Mouse (Mus musculus): ENCODE results near the gene Bcas3.

The Bcas3 gene

DNA sequence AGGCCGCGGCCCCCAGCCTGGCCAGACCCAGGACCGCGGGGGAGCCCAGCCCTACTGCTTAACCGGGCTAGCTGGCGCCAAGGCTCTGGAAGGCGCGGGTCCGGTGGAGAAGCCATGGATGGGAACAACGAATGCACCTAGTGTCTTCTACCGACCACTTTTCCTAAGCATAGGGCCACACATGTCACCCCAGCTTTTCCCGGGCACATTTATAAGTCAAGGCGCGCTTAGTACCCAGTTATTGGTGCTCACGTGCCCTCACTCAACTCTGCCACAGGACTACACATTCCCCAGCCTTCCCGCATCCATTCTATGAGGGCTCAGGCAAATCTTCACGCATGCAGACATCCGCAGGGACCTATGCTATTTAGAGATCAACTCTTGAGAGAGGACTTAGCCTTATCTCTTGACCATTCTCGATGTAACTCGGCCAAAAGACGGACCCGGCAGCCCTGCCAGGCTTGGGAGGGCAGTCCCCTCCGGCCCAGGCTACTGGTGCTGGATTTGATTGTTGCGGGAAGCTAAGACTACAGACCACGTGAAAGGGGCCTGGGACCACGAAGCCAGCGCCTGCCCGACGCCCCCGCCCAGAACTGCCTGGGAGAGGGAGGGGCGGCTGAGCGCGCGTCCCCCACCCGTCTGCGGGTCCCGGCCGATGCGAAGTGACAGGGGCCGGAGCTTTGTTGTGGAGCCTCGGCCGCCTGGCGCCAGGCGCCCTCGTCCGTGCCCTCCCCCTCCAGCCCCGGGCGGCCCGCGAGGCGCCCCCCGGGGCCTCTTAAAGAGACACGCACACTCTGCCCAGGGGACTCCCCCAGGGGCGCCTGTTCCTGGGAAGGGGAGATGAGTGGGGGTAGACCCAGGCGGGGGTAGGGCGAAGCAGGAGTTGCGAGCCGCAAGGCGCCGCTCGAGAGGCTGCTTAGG lies 476.8 kb downstream of the Bcas3 start:
- DNase-seq (ENCODE audit: low read depth, low spot score), result no peak

- no peak for DNase-seq (ENCODE audit: low read depth, low spot score)
These were observed 478.0 kb downstream of the Bcas3 start for GRCm38 (mm10) chr11:85830901-85831341.

GRCm38 (mm10) chr11:85831656-85832230 lies 478.8 kb downstream of the Bcas3 start:
- DNase-seq (ENCODE audit: low read depth, low spot score), result no peak

DNA sequence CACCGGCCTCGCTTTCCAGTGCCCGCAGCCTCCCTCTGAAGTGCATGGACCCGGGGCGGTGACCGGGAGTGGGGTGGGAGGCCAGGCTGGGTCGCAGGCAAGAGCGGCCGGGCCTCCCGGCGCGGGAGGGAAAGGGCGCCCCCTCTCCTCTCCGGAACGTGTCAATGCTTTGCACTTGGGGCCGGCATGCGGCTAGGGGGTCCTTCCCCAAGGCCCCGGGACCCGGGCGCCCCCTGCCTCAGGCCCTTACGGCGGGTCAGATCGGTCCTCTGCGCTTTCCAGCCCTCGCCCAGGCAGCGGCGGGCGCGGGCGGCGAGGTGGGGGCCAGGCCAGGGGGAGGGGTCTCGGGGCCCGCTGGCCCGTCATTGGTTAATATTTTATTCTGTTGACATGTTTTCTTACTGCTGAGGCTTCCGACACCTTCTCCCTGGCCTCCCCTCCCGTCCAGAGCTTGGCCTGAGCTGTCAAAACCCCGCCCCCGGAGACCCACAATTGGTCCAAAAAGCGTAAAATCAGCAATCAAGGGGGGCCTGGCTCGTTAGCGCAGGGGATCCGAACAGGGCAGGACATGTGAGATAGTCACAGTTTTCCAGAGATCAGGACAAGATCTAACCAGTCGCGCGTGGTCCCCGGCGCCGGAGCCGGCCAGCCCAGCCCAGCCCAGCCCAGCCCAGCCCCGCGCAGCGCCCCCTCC lies 479.4 kb downstream of the Bcas3 start, which contains the start of gene Tbx2:
Tbx2 (plus strand) TSS at position 321 of the 694 bp plus-strand sequence.
- DNase-seq (ENCODE audit: low read depth, low spot score), result no peak

DNA sequence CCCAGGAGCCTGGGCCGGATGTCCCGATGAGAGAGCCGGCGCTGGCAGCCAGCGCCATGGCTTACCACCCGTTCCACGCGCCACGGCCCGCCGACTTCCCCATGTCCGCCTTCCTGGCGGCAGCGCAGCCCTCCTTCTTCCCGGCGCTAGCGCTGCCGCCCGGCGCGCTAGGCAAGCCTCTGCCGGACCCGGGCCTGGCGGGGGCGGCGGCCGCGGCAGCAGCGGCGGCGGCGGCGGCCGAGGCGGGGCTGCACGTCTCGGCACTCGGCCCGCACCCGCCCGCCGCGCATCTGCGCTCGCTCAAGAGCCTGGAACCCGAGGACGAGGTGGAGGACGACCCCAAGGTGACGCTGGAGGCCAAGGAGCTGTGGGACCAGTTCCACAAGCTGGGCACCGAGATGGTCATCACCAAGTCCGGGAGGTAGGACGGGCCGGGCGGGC lies 480.1 kb downstream of the Bcas3 start:
- no peak for DNase-seq (ENCODE audit: low read depth, low spot score)

- DNase-seq (ENCODE audit: low read depth, low spot score), result no peak
These were observed 480.9 kb downstream of the Bcas3 start for GRCm38 (mm10) chr11:85833761-85834385.

- DNase-seq (ENCODE audit: low read depth, low spot score), result no peak
These were observed 481.5 kb downstream of the Bcas3 start for GRCm38 (mm10) chr11:85834386-85834931.

- DNase-seq (ENCODE audit: low read depth, low spot score), result no peak
These were observed 482.2 kb downstream of the Bcas3 start for GRCm38 (mm10) chr11:85835001-85835752.

GRCm38 (mm10) chr11:85835753-85836522 lies 483.0 kb downstream of the Bcas3 start:
- DNase-seq (ENCODE audit: low read depth, low spot score), result no peak

GRCm38 (mm10) chr11:85836523-85837290 lies 483.7 kb downstream of the Bcas3 start:
- DNase-seq (ENCODE audit: low read depth, low spot score), result no peak

DNA sequence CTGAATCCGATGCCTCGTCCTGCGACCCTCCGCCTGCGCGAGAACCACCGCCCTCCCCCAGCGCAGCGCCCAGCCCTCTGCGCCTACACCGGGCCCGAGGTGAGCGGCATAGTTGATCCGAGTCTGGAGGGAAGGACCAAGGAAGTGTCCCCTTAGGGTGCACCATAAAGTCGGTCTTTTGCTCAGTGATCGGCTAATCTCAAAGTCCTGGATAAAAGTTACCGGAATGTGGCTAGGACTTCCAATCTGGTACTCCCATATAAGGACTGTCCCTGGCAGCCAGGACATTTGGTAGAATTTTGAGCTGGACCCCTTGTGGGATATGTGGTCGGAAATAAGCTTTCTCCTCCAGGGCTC lies 484.3 kb downstream of the Bcas3 start:
- no peak for DNase-seq (ENCODE audit: low read depth, low spot score)

DNA sequence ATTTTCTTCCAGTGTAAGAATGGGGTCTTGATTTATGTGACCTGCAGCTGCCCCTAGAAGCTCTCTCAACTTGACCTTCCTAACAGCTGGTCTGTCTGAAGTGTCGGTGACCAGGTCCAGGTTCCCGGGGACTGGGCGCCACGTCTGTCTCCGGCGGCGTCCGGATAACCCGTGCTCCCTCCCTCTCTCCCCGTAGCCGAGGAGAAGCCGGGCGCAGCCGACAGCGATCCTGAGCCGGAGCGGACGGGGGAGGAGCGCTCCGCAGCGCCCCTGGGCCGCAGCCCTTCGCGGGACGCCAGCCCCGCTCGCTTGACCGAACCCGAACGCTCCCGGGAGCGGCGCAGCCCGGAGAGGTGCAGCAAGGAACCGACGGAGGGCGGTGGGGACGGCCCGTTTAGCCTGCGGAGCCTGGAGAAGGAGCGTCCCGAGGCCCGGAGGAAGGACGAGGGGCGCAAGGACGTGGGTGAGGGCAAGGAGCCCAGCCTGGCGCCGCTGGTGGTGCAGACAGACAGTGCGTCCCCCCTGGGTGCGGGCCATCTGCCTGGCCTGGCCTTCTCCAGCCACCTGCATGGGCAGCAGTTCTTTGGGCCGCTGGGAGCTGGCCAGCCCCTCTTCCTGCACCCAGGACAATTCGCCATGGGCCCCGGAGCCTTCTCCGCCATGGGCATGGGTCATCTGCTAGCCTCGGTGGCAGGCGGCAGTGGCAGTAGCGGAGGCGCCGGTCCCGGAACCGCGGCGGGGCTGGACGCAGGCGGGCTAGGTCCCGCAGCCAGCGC lies 484.9 kb downstream of the Bcas3 start:
- no peak for DNase-seq (ENCODE audit: low read depth, low spot score)

DNA sequence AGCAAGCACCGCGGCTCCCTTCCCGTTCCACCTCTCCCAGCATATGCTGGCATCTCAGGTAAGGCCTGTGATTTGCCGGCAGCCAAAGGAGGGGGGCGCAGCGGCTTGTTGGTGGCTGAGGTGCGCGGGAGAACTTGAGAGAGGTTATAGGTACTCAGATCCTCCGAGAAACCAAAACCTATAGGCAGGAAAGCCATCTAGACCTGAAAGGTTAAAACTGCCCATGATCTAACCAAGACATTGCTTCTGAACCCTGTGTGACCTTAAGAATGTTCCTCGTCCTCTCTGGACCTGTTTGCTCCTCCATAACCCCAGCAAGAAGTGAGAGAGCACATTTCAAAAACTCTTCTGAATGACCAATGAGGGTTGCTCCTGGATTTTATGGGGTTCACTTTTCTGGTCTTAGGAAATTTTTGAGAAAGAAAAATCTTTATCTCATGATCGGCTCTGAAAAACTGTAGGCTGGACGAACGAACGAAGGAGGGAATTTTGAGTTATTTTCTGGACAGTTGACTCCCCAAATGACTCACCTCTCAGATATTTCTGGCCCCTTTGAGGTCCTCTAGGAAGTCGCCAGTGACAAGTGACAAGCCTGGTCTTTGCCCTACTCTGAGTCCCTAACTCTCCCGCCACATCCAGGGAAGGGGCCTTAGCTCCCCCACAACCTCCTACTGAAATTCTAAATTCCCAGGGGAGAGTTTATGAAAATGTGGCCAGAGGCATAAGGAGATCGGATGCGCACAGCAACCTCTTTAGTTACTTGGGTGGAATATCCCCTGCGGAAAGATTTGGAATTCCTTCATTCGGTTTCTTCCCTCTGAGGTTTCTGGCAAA lies 485.7 kb downstream of the Bcas3 start:
- no peak for DNase-seq (ENCODE audit: low read depth, low spot score)

DNA sequence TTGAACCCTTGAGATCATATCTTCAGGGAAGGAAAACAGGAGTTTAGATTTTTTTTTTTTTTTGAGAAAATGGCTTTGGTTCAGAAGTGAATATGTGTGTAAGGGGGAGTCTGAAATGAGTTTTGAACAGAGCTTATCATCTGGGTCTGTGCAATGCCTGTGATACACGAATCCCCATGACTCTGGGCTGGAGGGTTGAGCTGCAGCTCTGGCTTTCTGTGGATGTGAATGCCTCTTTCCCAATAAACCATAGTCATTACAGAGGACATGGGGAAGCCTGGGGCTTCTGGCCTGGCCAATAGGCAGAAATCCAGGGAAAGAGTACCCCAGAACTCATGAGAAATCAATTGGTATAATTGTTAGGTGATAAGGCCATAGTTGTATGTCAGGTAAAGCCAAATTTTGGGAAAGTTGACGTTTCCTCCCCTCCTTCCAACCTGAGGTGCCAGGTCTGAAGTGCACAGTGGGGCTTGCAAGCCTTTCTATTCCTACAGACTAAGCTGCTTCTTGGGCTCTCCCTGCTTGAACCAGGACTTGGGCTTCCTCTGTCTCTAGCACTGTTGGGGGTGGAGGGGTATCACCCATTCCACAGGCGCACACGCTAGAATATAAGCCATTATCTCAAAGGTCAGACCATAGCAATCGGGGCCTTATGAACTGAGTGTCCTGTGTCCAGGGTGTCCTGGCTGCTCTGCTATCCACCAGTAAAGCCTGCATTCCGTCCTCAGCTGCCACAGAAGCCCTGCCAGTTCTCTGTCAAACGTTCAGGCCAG lies 486.5 kb downstream of the Bcas3 start:
- no peak for DNase-seq (ENCODE audit: low read depth, low spot score)

- no peak for DNase-seq (ENCODE audit: low read depth, low spot score)
These were observed 487.2 kb downstream of the Bcas3 start for GRCm38 (mm10) chr11:85840031-85840802.

- DNase-seq (ENCODE audit: low read depth, low spot score), result no peak
These were observed 487.8 kb downstream of the Bcas3 start for GRCm38 (mm10) chr11:85840803-85841145.

All from mesoderm, embryonic 11.5 days (tissue).